Mouse (Mus musculus): ENCODE measurements at regions not wholly inside any gene's neighbourhood (a gene's known extent, or its start where the extent isn't known, plus 50 kb on each side); places are given as distances from the start of the nearest gene placed in this dataset.

- ATAC-seq (ENCODE audit: low FRiP score, low read depth) (no peak), DNase-seq (ENCODE audit: low spot score) (peak; percentile 12)
- TF ChIP-seq POLR2A (IDR thresholded peaks at IDR 0.05; ENCODE audit: borderline replicate concordance, extremely low read depth, insufficient read depth, insufficient read length) = no peak
- no peaks in the 10 kb centered on the region for H3K36me3 ChIP-seq (ENCODE audit: control insufficient read depth, insufficient read depth, low read length)
- no peak overlapping the region for H3K4me3 ChIP-seq (replicated peaks; ENCODE audit: low read length)
- H3K4me1 ChIP-seq (ENCODE audit: control insufficient read depth, insufficient read depth, low read length) = no peaks in the 10 kb centered on the region
- no peaks in the 10 kb centered on the region for H3K27me3 ChIP-seq (ENCODE audit: control insufficient read depth, insufficient read depth, low read length)
- no peak overlapping the region for H3K27ac ChIP-seq (replicated peaks; ENCODE audit: low read depth, low read length)
- no peak overlapping the region for H3K4me2 ChIP-seq (replicated peaks; ENCODE audit: low read depth, low read length, severe bottlenecking)
- H3K9me3 ChIP-seq (ENCODE audit: control insufficient read depth, low read length) = no peaks in the 10 kb centered on the region
- WGBS = 8% methylated on average over 3 of the region's 3 CpGs
- no peak overlapping the region for H3K9ac ChIP-seq (ENCODE audit: low read depth, low read length, severe bottlenecking)
Measured at GRCm38 (mm10) chr6:121560852-121561251, 74.3 kb upstream of the A2m start.

- no peaks in the 10 kb centered on the region for H3K9me3 ChIP-seq (ENCODE audit: control insufficient read depth, low read length)
- H3K9ac ChIP-seq (ENCODE audit: low read depth, low read length, severe bottlenecking) = no peak overlapping the region
- no peak overlapping the region for H3K27ac ChIP-seq (replicated peaks; ENCODE audit: low read depth, low read length)
- TF ChIP-seq POLR2A (IDR thresholded peaks at IDR 0.05; ENCODE audit: borderline replicate concordance, extremely low read depth, insufficient read depth, insufficient read length) = no peak
- ATAC-seq (ENCODE audit: low FRiP score, low read depth) (no peak), DNase-seq (ENCODE audit: low spot score) (no peak)
- no peaks in the 10 kb centered on the region for H3K27me3 ChIP-seq (ENCODE audit: control insufficient read depth, insufficient read depth, low read length)
- H3K4me3 ChIP-seq (replicated peaks; ENCODE audit: low read length) = no peak overlapping the region
- 63% methylated on average over 1 of the region's 1 CpGs for WGBS
- no peaks in the 10 kb centered on the region for H3K4me1 ChIP-seq (ENCODE audit: control insufficient read depth, insufficient read depth, low read length)
- H3K4me2 ChIP-seq (replicated peaks; ENCODE audit: low read depth, low read length, severe bottlenecking) = no peak overlapping the region
- H3K36me3 ChIP-seq (ENCODE audit: control insufficient read depth, insufficient read depth, low read length) = no peaks in the 10 kb centered on the region
Measured at GRCm38 (mm10) chr6:121560393-121560793, 74.8 kb upstream of the A2m start.

- Histone ChIP-seq H3K4me3 (replicated peaks; ENCODE audit: low read length) (no peak overlapping the region), H3K4me1 (ENCODE audit: control insufficient read depth, insufficient read depth, low read length) (no peaks in the 10 kb centered on the region), H3K36me3 (ENCODE audit: control insufficient read depth, insufficient read depth, low read length) (no peaks in the 10 kb centered on the region), H3K27me3 (ENCODE audit: control insufficient read depth, insufficient read depth, low read length) (no peaks in the 10 kb centered on the region), H3K4me2 (replicated peaks; ENCODE audit: low read depth, low read length, severe bottlenecking) (no peak overlapping the region), H3K9me3 (ENCODE audit: control insufficient read depth, low read length) (no peaks in the 10 kb centered on the region), H3K9ac (ENCODE audit: low read depth, low read length, severe bottlenecking) (no peak overlapping the region), H3K27ac (replicated peaks; ENCODE audit: low read depth, low read length) (no peak overlapping the region)
- TF ChIP-seq POLR2A (IDR thresholded peaks at IDR 0.05; ENCODE audit: borderline replicate concordance, extremely low read depth, insufficient read depth, insufficient read length) = no peak
- 6% methylated on average over 3 of the region's 3 CpGs for WGBS
- no peak for DNase-seq (ENCODE audit: low spot score)
- ATAC-seq (ENCODE audit: low FRiP score, low read depth) = no peak
Measured at GRCm38 (mm10) chr6:121556481-121556880, 78.7 kb upstream of the A2m start.

DNA sequence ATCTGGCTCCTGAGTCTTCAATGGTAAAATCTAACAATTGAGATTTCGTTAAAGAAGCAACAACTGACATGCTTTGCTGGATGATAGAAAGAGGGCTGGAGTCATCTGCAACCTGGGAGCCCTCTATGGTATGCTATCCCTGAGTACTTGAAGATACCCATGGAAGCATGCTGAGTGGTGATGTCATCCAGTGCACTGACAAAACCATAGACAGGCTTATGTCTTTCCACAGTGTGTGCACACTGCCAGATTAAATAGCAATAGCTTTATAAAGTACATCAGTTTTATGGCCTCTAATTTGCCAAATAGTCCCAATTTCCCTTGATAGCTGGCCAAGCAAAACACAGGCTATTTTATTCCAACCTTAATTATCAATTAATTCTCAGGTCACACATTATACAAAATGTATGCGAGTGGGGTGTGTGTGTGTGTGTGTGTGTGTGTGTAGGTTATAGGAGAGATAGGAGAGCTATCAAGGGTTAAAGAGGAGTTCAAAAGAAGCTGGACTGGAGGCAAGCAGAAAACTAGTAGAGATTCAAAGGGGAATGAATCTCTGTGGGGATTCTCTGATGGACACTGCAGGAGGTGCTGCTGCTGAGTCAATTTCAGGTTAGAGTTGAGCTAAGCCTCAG is 80.1 kb upstream of the Iqsec3 start:
- H3K4me3 ChIP-seq (replicated peaks; ENCODE audit: low read length) = no peak overlapping the region
- no peak overlapping the region for H3K9ac ChIP-seq (ENCODE audit: low read depth, low read length, severe bottlenecking)
- H3K9me3 ChIP-seq (ENCODE audit: control insufficient read depth, low read length) = no peaks in the 10 kb centered on the region
- H3K36me3 ChIP-seq (ENCODE audit: control insufficient read depth, insufficient read depth, low read length) = no peaks in the 10 kb centered on the region
- H3K27me3 ChIP-seq (ENCODE audit: control insufficient read depth, insufficient read depth, low read length) = no peaks in the 10 kb centered on the region
- no peak for TF ChIP-seq POLR2A (IDR thresholded peaks at IDR 0.05; ENCODE audit: borderline replicate concordance, extremely low read depth, insufficient read depth, insufficient read length)
- no peaks in the 10 kb centered on the region for H3K4me1 ChIP-seq (ENCODE audit: control insufficient read depth, insufficient read depth, low read length)
- DNase-seq (ENCODE audit: low spot score) (no peak), ATAC-seq (ENCODE audit: low FRiP score, low read depth) (no peak)
- no peak overlapping the region for H3K4me2 ChIP-seq (replicated peaks; ENCODE audit: low read depth, low read length, severe bottlenecking)
- H3K27ac ChIP-seq (replicated peaks; ENCODE audit: low read depth, low read length) = no peak overlapping the region
- 81% methylated on average over 2 of the region's 2 CpGs for WGBS

DNA sequence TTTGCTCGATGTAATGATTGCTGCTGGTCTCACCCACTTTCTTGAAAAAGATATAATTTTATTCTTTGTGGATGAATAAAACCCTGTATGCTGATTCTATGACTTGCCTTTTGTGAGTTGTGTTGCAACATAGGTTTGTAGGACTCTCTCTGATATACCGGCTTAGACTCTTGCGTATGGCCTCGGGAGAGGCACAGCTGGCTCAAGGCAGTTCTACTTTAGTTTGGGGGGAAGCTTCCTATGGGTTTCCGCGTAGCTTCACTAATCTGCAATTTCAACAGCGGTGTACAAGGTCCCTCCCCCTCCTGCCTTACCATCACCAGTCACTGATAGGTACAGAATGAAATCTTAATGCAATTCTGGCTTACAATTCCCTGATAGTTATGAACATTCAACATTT is 60.0 kb upstream of the Iqsec3 start:
- Histone ChIP-seq H3K4me3 (replicated peaks; ENCODE audit: low read length) (no peak overlapping the region), H3K9me3 (ENCODE audit: control insufficient read depth, low read length) (no peaks in the 10 kb centered on the region), H3K36me3 (ENCODE audit: control insufficient read depth, insufficient read depth, low read length) (no peaks in the 10 kb centered on the region), H3K9ac (ENCODE audit: low read depth, low read length, severe bottlenecking) (no peak overlapping the region), H3K27me3 (ENCODE audit: control insufficient read depth, insufficient read depth, low read length) (no peaks in the 10 kb centered on the region), H3K4me1 (ENCODE audit: control insufficient read depth, insufficient read depth, low read length) (no peaks in the 10 kb centered on the region), H3K27ac (replicated peaks; ENCODE audit: low read depth, low read length) (no peak overlapping the region), H3K4me2 (replicated peaks; ENCODE audit: low read depth, low read length, severe bottlenecking) (no peak overlapping the region)
- ATAC-seq (ENCODE audit: low FRiP score, low read depth) = no peak
- no peak for DNase-seq (ENCODE audit: low spot score)
- WGBS = 68% methylated on average over 7 of the region's 7 CpGs
- no peak for TF ChIP-seq POLR2A (IDR thresholded peaks at IDR 0.05; ENCODE audit: borderline replicate concordance, extremely low read depth, insufficient read depth, insufficient read length)

- 4% methylated on average over 3 of the region's 3 CpGs for WGBS
- H3K9ac ChIP-seq (ENCODE audit: low read depth, low read length, severe bottlenecking) = no peak overlapping the region
- no peaks in the 10 kb centered on the region for H3K9me3 ChIP-seq (ENCODE audit: control insufficient read depth, low read length)
- no peak overlapping the region for H3K4me2 ChIP-seq (replicated peaks; ENCODE audit: low read depth, low read length, severe bottlenecking)
- no peak overlapping the region for H3K27ac ChIP-seq (replicated peaks; ENCODE audit: low read depth, low read length)
- H3K4me1 ChIP-seq (ENCODE audit: control insufficient read depth, insufficient read depth, low read length) = no peaks in the 10 kb centered on the region
- H3K27me3 ChIP-seq (ENCODE audit: control insufficient read depth, insufficient read depth, low read length) = no peaks in the 10 kb centered on the region
- H3K4me3 ChIP-seq (replicated peaks; ENCODE audit: low read length) = no peak overlapping the region
- H3K36me3 ChIP-seq (ENCODE audit: control insufficient read depth, insufficient read depth, low read length) = no peaks in the 10 kb centered on the region
- no peak for TF ChIP-seq POLR2A (IDR thresholded peaks at IDR 0.05; ENCODE audit: borderline replicate concordance, extremely low read depth, insufficient read depth, insufficient read length)
- ATAC-seq (ENCODE audit: low FRiP score, low read depth) (no peak; the same call in 1 of the 2 replicates), DNase-seq (ENCODE audit: low spot score) (peak; percentile 74)
Measured at GRCm38 (mm10) chr6:121532926-121533325, 59.4 kb upstream of the Iqsec3 start.

Measured in limb, embryonic 14.5 days (tissue).